Mouse (Mus musculus): ENCODE measurements around the gene Pdlim4. TPM values are rescaled to one million over a fixed set of nuclear protein-coding genes. Genes with fewer than 3 reads are reported as not detected.

The Pdlim4 gene
- polyA plus RNA-seq, 1 experiment from 2014 or later, result 44.8 TPM

GRCm38 (mm10) chr11:54067996-54068519 is 756 bp downstream of the Pdlim4 start:
- H3K4me3 ChIP-seq (ENCODE audit: low read depth, low read length), result peak overlapping the region; percentile 52
- no peaks in the 10 kb centered on the region for H3K9me3 ChIP-seq (replicated peaks; ENCODE audit: control insufficient read depth, low read length)
- ATAC-seq (no peak), DNase-seq (ENCODE audit: low spot score) (no peak)
- H3K9ac ChIP-seq (ENCODE audit: low read length), result peak overlapping the region; percentile 69
- H3K4me1 ChIP-seq (ENCODE audit: control insufficient read depth, insufficient read depth, low read length), result peaks cover 5% of the 10 kb centered on the region; the same call in 1 of the 2 replicates
- no peaks in the 10 kb centered on the region for H3K36me3 ChIP-seq (ENCODE audit: control insufficient read depth, insufficient read depth, low read length)
- no peak overlapping the region for H3K27ac ChIP-seq (ENCODE audit: low read depth, low read length)
- H3K4me2 ChIP-seq (ENCODE audit: low read length), result peak overlapping the region; percentile 82
- no peaks in the 10 kb centered on the region for H3K27me3 ChIP-seq (replicated peaks; ENCODE audit: control insufficient read depth, insufficient read depth, low read length)
- WGBS, result 40% methylated on average over 4 of the region's 4 CpGs

- Histone ChIP-seq H3K4me2 (ENCODE audit: low read length) (peak overlapping the region; percentile 82), H3K27ac (ENCODE audit: low read depth, low read length) (no peak overlapping the region), H3K9ac (ENCODE audit: low read length) (peak overlapping the region; percentile 69; the same call in 1 of the 2 replicates), H3K9me3 (replicated peaks; ENCODE audit: control insufficient read depth, low read length) (no peaks in the 10 kb centered on the region), H3K4me3 (ENCODE audit: low read depth, low read length) (no peak overlapping the region), H3K27me3 (replicated peaks; ENCODE audit: control insufficient read depth, insufficient read depth, low read length) (no peaks in the 10 kb centered on the region), H3K4me1 (ENCODE audit: control insufficient read depth, insufficient read depth, low read length) (peaks cover 5% of the 10 kb centered on the region), H3K36me3 (ENCODE audit: control insufficient read depth, insufficient read depth, low read length) (no peaks in the 10 kb centered on the region)
- peak; percentile 28 for DNase-seq (ENCODE audit: low spot score)
- 39% methylated on average over 11 of the region's 12 CpGs for WGBS
- ATAC-seq, result no peak; the same call in 1 of the 2 replicates
Measured at GRCm38 (mm10) chr11:54067318-54067995, 1.4 kb downstream of the Pdlim4 start.

GRCm38 (mm10) chr11:54066400-54066799 is 2.4 kb downstream of the Pdlim4 start:
- DNase-seq (ENCODE audit: low spot score) (no peak), ATAC-seq (no peak)
- no peak overlapping the region for H3K27ac ChIP-seq (ENCODE audit: low read depth, low read length)
- no peak overlapping the region for H3K4me2 ChIP-seq (ENCODE audit: low read length)
- no peaks in the 10 kb centered on the region for H3K9me3 ChIP-seq (replicated peaks; ENCODE audit: control insufficient read depth, low read length)
- H3K27me3 ChIP-seq (replicated peaks; ENCODE audit: control insufficient read depth, insufficient read depth, low read length), result no peaks in the 10 kb centered on the region
- no peak overlapping the region for H3K9ac ChIP-seq (ENCODE audit: low read length)
- peaks cover 9% of the 10 kb centered on the region for H3K4me1 ChIP-seq (ENCODE audit: control insufficient read depth, insufficient read depth, low read length)
- no peaks in the 10 kb centered on the region for H3K36me3 ChIP-seq (ENCODE audit: control insufficient read depth, insufficient read depth, low read length)
- 87% methylated on average over 5 of the region's 5 CpGs for WGBS
- no peak overlapping the region for H3K4me3 ChIP-seq (ENCODE audit: low read depth, low read length)

- 89% methylated on average over 4 of the region's 4 CpGs for WGBS
- Histone ChIP-seq H3K36me3 (ENCODE audit: control insufficient read depth, insufficient read depth, low read length) (no peaks in the 10 kb centered on the region), H3K9ac (ENCODE audit: low read length) (no peak overlapping the region), H3K4me1 (ENCODE audit: control insufficient read depth, insufficient read depth, low read length) (peaks cover 9% of the 10 kb centered on the region), H3K27me3 (replicated peaks; ENCODE audit: control insufficient read depth, insufficient read depth, low read length) (no peaks in the 10 kb centered on the region), H3K9me3 (replicated peaks; ENCODE audit: control insufficient read depth, low read length) (no peaks in the 10 kb centered on the region), H3K4me3 (ENCODE audit: low read depth, low read length) (no peak overlapping the region), H3K27ac (ENCODE audit: low read depth, low read length) (no peak overlapping the region), H3K4me2 (ENCODE audit: low read length) (no peak overlapping the region)
- DNase-seq (ENCODE audit: low spot score) (no peak), ATAC-seq (no peak)
Measured at GRCm38 (mm10) chr11:54065915-54066178, 3.0 kb downstream of the Pdlim4 start.

DNA sequence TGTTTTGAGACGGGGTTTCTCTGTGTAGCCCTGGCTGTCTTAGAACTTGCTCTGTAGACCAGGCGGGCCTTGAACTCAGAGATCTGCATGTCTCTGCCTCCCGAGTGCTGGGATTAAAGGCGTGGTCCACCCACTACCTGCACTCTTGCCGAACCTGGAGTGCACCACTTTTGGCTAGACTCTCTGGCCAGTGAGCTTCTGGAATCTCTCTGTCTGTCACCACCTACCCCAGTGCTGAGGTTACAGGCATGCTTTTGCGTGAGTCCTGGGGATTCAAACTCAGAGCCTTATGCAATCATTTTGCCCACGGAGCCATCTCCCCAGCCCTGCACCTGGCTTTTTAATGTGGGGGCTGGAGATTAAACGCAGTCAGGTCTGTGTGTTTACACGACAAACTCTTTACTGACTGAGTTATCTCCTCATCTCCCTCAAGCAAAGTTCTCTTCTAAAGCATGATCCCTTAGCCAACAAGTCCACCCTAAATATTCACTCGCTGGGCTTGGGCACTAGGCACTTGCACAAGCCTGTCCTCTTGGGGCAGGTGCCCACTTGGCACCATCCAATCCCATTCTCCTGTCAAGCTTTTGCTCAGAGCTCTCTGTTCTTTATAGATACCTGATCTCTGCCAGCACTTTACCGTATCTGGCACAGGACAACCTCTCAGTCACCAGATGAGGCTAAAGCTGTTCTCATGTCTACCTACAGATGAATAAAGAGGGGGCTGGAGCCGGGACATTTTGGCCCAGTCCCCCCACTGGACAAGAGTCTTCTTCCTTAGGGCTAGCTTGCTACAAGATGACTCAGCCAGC is 3.5 kb downstream of the Pdlim4 start:
- Histone ChIP-seq H3K9ac (ENCODE audit: low read length) (no peak overlapping the region), H3K9me3 (replicated peaks; ENCODE audit: control insufficient read depth, low read length) (no peaks in the 10 kb centered on the region), H3K36me3 (ENCODE audit: control insufficient read depth, insufficient read depth, low read length) (no peaks in the 10 kb centered on the region), H3K4me2 (ENCODE audit: low read length) (no peak overlapping the region), H3K27ac (ENCODE audit: low read depth, low read length) (no peak overlapping the region), H3K4me3 (ENCODE audit: low read depth, low read length) (no peak overlapping the region), H3K4me1 (ENCODE audit: control insufficient read depth, insufficient read depth, low read length) (peaks cover 9% of the 10 kb centered on the region), H3K27me3 (replicated peaks; ENCODE audit: control insufficient read depth, insufficient read depth, low read length) (no peaks in the 10 kb centered on the region)
- WGBS, result 86% methylated on average over 12 of the region's 12 CpGs
- no peak for DNase-seq (ENCODE audit: low spot score)
- ATAC-seq, result no peak

- DNase-seq (ENCODE audit: low spot score) (no peak), ATAC-seq (no peak)
- WGBS, result 77% methylated on average over 3 of the region's 3 CpGs
- H3K27ac ChIP-seq (ENCODE audit: low read depth, low read length), result no peak overlapping the region
- H3K27me3 ChIP-seq (replicated peaks; ENCODE audit: control insufficient read depth, insufficient read depth, low read length), result no peaks in the 10 kb centered on the region
- no peak overlapping the region for H3K4me2 ChIP-seq (ENCODE audit: low read length)
- peaks cover 10% of the 10 kb centered on the region for H3K4me1 ChIP-seq (ENCODE audit: control insufficient read depth, insufficient read depth, low read length)
- H3K9ac ChIP-seq (ENCODE audit: low read length), result no peak overlapping the region
- no peak overlapping the region for H3K4me3 ChIP-seq (ENCODE audit: low read depth, low read length)
- no peaks in the 10 kb centered on the region for H3K9me3 ChIP-seq (replicated peaks; ENCODE audit: control insufficient read depth, low read length)
- H3K36me3 ChIP-seq (ENCODE audit: control insufficient read depth, insufficient read depth, low read length), result no peaks in the 10 kb centered on the region
Measured at GRCm38 (mm10) chr11:54064412-54064978, 4.3 kb downstream of the Pdlim4 start.

DNA sequence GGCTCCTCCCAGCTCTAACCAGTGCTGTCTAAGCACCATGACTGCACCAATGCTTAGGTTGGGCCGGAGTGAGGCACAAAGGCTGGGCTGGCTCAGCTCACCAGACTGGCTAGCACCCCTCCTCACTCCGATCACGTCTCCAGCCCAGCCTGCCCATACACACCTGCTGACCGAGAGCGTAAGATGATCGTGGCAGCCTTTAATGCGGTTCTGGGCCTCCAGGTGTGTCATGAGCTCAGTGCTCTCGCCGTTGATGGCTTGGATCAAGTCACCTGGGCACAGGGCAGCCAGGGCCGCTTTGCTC is 5.4 kb downstream of the Pdlim4 start:
- ATAC-seq (no peak), DNase-seq (ENCODE audit: low spot score) (no peak)
- WGBS, result 95% methylated on average over 10 of the region's 10 CpGs
- Histone ChIP-seq H3K27ac (ENCODE audit: low read depth, low read length) (no peak overlapping the region), H3K4me1 (ENCODE audit: control insufficient read depth, insufficient read depth, low read length) (peaks cover 13% of the 10 kb centered on the region), H3K4me2 (ENCODE audit: low read length) (no peak overlapping the region), H3K9me3 (replicated peaks; ENCODE audit: control insufficient read depth, low read length) (no peaks in the 10 kb centered on the region), H3K4me3 (ENCODE audit: low read depth, low read length) (no peak overlapping the region), H3K36me3 (ENCODE audit: control insufficient read depth, insufficient read depth, low read length) (no peaks in the 10 kb centered on the region), H3K9ac (ENCODE audit: low read length) (no peak overlapping the region), H3K27me3 (replicated peaks; ENCODE audit: control insufficient read depth, insufficient read depth, low read length) (no peaks in the 10 kb centered on the region)

GRCm38 (mm10) chr11:54062753-54063471 is 5.9 kb downstream of the Pdlim4 start:
- Histone ChIP-seq H3K9me3 (replicated peaks; ENCODE audit: control insufficient read depth, low read length) (no peaks in the 10 kb centered on the region), H3K4me2 (ENCODE audit: low read length) (no peak overlapping the region), H3K9ac (ENCODE audit: low read length) (no peak overlapping the region), H3K27me3 (replicated peaks; ENCODE audit: control insufficient read depth, insufficient read depth, low read length) (no peaks in the 10 kb centered on the region), H3K27ac (ENCODE audit: low read depth, low read length) (no peak overlapping the region; the same call in 1 of the 2 replicates), H3K36me3 (ENCODE audit: control insufficient read depth, insufficient read depth, low read length) (no peaks in the 10 kb centered on the region), H3K4me3 (ENCODE audit: low read depth, low read length) (no peak overlapping the region), H3K4me1 (ENCODE audit: control insufficient read depth, insufficient read depth, low read length) (peaks cover 16% of the 10 kb centered on the region)
- WGBS, result 70% methylated on average over 9 of the region's 9 CpGs
- DNase-seq (ENCODE audit: low spot score) (no peak), ATAC-seq (0 out of 2 replicates have a peak, but pooled peaks have one; percentile 11)

Data from forebrain, embryonic 14.5 days (tissue).